Mouse (Mus musculus) CD4-positive, CD25-positive, alpha-beta regulatory T cell, adult 2 months (primary cell): ENCODE results near the gene Espn.

Experiments used
- DNase-seq: peaks from one replicate; pipeline ENCODE4 v3.0.0-alpha.2; 2012; ENCODE audit warnings: low read depth, low spot score

Espn gene

DNA sequence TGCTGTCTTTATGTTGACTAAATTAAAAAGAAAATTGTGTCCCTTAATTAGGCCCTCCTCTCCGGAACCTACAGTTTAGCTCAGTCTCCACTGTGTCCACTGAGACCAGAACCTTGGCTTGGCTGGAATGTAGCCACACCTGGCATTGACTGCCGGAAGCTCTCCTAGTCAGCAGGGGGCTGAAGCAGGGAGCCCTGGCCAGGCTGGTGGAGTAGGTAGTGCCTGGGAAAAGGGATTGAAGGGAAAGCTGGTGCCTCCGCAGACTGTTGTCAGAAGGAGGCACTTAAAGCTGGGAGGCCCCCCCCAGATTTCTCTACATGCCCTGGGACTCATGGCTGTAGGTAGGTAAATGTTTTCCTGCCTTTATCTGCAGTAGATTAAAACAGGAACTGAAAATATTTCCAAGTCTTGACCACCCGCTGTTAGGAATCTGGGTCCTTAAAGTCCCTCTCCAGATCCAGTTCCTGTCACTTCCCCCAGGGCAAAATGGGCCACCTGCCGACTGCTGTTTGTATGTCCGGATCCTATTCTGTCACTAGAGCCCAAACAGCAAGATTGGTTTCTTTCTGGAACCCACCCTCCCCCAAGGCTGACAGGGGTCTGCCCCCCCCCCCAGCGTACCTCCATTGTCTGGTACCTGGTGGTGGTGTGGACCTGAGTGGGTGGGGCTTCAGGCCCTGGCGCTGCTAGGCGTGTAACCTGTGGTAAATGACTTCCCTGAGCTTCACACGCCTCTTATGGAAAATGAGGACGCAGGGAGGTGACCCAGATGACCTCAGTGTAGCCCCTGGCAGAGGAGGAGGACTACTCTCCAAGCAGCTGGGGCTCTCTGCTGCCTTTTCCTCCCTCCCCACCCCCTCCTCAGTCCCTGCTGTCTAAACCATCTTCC lies 54.0 kb downstream of the Espn start:
- no peak for DNase-seq

DNA sequence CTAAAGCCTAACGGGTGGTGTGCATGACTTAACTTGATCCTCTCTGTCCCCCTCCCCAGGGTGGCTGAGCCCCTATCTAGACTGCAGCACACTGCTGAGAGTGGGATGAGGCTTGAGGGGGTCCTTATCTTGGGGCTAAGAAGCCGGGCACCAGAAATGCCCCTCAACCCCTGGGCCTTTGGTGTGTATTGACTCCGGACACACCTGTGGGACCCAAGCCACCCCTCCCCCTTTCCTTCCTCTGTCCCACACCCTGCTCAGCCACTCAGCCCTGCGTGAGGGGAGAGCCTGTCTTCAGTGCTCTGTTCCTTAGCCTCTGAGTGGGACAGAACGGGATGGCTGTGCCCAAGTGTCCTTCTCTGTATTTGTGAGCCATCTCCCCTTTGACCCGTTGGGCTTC lies 55.2 kb downstream of the Espn start:
- no peak for DNase-seq

DNA sequence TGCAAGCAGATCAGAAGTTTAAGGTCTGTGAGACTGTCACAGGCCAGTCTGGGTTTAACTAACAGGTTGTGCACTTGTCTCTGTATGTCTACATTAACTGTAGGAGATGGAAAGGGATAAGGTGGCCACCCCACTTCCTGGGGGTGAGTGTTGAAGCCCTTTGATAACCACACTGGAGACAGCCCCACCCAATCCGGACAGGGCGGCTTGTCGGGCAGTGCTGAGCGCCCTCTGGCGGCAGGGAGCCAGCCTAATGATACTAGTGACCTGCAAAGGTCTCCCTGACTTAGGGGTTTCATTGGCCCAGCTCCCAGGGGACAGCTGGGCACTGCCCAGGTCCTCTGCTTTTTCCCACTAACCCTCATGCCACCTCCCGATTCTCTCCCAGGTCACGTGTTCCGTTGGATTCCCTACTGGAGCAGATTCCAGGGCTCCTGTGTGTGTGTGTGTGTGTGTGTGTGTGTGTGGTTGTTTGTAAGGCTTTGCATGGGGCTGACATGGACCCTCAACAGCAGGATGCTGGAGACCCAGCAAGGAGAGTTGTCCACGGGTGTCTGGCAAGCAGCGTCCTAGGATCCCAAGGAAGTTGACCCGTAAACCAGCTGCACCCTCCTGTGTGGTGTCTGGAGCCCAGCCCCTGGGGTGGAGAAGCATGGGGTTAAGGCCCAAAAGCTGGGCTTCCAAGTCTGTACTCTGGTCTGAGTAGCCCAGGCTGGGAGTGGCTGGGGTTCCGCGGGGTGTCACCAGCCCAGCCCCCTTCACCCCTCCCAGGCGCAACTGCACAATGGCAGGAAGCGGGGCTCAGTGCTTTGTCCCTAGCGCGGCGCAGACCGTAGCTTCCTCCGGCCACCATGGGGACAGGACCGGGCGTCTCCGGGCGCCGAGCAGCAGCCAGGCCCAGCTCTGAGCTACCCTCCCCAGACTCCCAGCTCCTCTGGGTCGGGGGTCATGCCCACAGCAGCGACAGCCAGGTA lies 55.9 kb downstream of the Espn start:
- DNase-seq, result peak; percentile 89

DNA sequence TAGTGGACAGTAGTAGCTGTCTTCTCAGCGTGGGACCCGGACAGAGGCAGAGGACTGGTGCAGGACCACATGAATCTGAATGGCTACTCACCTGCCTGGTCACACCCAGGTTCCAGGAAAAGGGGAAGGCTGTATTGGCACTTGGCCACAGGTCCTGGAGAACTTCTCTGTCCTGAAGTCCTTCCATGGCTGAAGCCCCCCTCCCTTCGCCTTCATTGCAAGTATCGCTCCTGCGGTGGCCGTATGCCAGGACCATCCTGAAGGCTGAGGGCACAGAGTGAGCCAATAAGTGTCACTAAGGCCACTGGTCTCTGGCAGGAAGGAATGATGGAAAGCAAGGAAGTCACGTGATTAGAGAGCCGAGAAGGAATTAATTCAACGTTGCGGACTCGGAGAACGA lies 57.9 kb downstream of the Espn start:
- no peak for DNase-seq

DNA sequence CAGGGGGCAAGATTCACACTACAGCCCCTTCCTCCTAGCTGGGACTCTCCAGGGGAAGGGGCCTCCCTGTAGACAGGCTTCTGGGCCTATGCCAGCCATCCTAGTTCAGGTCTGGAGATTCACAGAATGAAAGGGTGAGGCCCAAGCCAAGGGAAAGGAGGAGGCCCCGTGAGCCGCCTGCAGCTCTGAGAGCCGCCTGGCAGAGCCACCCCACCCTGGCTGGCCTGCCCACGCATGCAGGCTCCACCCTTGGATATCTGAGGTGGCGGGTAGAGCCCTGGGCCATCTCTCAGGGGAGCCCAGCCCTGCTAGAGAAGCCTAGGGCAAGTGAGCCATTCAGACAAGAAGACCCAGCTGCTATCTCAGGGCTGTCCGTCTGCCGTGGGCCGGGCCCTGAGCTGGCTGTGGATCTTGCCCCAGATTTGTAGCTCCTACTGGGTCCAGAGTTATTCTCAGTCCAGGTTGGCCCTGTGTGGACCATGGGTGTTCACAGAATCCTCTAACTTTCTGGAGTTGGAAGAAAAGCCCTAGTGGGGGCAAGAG lies 59.3 kb downstream of the Espn start:
- DNase-seq, result no peak

DNA sequence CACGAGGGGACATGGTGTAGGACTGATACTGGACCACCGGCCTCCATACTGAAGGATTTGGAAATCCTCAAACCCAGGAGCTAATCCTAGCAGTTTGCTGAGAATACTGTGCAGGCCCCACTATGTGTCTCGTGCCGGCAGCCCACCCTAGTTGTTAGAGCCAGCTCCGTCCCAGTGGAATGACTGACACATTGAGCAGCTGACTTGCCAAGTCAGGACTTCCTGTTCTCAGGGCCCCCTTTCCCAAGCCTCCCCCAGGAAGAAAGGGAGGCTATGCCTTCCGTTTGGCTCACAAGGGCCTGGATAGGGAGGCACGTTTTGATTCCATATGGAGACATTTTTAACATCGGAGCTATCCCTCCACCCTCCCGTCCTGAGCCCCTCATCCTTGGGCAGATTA lies 62.0 kb downstream of the Espn start:
- no peak for DNase-seq

DNA sequence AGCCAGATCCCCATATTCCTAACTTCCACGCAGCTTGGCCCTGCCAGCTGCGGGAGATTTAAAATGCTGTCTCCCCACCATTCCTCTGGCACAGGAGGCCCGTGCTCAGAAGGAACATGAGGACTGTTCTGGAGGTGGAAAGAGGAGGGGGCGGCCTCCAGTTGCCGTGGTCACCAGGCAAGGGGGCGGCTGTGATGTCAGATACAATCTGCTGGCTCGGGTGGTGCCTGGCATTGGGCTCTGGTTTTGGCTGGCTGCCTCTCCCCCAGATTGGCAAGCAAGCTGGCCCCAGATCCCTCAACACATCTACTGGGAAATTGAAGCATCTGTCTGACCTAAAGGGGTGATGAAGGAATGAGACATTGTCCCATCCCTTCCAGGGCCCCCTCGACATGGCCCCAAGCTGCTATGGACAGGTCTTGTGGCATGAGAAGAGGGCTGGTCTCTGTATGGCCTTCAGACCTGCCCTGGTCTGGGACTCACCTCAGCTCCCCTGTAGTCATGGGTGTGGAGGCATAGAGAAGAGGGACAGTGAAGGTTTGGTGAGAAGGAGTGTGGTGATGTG lies 63.5 kb downstream of the Espn start:
- DNase-seq, result no peak

DNA sequence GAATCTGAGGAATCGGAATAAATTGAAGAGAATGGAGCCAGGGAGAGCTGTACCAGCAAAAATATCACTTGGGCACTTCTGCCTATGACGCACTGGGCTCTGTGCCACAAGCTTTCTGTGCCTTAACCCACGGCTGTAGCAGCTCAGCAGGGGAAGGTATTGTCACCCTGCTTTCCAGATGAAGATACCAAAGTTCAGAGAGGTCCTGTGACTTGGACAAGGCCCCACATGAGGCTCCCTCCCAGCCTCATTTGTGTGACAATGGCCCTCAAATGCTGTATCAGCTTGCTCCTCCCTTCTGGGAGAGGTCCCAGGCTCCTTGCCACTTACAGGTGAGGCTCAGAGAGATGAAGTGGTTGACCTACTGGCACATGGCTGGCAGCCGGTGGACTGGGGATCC lies 64.0 kb downstream of the Espn start:
- DNase-seq, result no peak

DNA sequence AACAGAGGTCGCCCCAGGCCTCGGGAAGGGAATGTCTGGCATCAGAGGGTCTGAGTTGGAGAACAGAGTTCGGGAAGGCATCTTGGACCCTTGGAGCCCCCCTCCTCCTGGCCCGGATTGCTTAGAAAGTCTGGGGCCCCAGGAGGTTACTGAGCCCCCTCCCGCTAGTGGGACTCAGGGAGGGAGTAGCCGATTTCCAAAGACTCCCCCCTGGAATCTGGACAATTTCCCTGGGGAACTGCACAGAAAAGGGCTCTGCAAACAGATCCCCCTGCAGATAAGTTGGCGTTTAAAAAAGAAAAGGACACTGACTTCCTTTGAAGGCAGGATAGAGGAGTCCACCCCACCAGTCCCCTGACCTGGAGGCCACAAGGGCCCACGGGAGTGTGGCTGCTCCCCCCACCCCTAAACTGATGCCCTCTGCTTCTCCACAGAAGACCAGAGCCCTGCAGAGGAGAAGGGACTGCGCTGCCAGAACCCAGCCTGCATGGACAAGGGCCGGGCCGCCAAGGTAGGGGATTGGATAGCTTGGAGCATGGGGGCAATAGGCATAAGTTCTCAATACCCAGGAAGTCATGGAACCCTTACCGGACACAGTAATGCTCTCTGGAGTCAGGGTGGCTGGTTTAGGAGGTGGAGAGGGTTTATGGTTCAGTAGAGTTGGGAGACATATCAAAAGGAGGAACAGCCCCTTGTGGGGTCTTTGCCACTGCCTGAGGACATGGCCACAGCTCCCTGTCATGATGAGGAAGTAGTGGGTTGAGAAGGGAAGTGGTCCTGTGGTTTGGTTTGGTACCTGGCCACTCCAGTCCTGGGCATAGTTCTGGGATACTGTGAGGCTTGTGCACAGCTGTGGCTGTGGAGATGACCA lies 64.7 kb downstream of the Espn start:
- DNase-seq, result no peak

DNA sequence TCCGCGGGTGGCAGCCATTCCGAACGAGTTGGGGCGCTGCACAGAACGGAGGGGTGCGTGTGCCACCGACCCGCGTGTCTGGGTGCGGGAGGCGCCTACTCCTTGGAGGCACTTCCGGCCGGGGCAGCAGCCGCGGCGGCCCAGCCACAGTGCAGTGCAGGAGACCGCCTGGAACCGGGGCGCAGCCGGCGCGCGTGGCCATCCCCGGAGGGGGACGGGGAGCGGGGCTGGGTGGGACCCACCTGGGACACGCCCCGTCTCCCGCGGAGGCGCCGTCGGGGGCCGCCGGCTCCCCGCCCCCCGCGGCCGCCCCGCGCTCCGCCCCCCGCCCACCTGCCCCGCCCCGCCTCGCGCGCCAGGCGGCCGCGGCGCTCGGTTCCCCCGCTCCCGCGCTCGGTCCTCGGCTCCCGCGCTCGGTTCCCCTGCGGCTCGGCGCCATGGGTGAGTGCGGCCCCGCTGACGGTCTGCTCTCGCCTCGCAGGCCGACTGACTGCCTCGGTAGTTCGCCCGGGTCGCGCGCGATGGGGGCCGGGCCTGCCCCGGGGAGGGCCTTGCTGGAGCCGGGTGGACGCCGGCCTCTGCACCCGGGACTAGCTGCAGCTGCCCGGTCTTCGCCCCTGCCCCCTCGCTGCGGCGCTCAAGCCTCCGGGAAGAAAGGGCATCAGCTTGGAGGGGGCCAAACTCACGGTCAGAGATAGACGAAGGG lies 65.5 kb downstream of the Espn start:
- peak; percentile 78 for DNase-seq

DNA sequence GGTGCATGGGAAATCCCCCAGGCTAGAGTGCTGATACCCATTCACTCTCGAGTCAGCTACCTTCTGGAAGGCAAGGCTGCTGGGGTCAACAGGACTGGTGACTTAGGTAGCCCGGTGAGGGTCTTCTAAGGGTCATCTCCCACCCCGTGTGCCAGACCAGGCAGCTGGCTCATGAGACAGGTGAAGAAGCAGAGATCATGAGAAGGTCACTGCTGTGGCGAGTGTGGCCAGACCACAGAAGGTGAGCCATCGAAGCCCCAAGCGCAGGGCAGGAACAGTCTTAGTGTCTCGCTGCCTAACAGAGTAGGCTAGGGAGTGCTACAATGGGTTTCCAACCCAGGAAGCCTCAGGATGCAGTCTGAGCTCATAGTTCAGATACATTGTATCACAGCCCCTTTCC lies 67.6 kb downstream of the Espn start:
- no peak for DNase-seq

DNA sequence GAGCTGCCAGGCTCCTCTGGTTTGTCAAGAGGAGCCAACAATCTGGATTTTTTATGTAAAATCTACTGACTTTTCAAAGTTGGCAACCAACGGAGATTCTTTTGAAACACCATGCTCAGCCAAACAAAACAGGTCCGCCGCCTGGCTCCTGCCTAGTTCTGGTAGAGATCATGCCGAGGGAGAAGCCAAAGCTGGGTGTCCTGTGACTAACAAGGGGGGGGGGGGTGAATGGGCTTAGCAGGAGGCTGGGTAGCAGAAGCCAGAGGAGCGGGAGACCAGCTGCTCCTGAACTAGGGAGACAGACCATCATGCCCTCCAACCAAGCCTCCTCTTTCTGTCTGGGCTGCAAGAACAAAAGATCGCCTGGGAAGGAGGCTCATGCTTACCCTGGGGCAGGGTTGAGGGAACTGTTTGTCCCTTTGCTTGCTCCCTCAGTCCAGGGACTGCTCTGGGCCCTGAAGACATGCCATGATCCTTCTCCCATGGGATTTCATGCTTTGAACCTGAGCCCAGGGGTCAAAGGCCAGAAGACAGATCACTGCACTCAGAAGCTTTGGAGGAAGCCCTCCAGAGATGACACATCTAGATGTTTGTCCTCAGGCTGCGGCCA lies 68.5 kb downstream of the Espn start:
- no peak for DNase-seq

DNA sequence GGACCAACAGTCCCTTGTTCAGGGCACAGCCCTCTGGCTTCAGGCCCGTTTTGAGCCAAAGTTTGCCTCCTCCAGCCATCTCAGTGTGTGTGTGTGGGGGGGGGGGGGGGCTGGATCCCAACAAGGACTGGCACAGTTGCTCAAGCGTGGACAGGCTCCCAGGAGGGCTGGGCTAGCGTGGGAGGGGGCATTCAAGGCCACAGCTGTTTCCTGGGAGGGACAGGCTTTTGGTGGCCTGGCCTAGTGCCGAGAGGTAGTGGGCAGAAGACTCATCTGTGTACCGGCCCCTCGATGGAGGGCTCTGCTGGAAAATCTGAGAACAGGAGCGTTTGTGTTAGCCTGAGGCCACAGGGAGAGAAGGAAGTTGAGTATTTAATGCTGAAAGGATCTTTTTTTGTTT lies 72.2 kb downstream of the Espn start:
- no peak for DNase-seq

DNA sequence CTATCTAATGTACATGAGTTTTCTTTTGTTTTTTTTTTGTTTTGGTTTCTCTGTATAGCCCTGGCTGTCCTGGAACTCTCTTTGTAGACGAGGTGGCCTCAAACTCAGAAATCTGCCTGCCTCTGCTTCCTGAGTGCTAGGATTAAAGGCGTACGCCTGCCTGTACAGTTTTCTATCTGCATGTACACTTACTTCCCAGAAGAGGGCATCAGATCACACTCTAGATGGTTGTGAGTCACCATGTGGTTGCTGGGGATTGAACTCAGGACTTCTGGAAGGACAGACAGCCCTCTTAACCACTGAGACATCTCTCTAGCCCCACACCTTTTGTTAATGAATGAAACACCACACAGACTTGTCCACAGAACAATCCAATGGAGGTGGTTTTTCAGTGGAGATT lies 72.9 kb downstream of the Espn start:
- DNase-seq, result no peak

DNA sequence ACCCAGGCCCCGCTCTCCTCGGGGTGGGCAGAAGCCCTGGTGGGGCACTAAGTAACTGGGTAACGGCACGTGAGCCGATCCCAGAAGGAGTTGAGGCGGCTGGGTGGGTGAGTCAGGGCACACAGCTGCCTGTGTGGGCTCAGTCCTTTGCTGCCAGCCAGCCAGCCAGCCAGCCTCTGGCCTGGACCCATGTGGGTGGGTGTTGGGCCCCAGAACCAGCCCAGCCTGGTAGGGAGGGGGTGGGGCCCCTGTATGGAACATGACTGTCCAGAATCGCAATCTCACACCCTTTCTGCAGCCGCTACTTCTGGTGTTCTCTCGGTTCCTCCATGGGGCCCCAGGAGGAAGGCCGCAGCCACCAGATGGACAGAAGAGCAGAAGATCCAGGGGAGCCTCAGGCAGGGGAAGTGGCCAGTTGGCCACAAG lies 74.1 kb downstream of the Espn start:
- no peak for DNase-seq

DNA sequence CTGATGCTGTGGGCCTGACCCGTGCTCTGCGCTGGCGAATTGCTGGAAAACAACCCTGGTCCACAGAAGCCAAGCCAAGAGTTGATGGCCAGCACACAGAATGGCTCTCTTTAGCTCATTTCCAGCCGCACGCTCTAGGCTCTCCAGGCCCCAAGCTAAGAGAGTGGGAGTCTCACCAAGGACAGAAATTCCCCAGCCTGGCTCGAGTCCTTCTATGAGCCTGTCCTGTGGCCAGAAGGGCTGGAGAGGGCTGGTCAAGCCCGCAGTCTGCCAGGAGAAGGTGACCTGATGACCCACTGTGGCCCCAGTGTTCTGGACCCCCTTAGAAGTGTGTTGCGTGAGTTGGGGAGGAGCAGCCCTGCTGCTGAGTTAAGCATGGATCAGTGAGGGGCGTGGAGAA lies 75.0 kb downstream of the Espn start:
- DNase-seq, result no peak

DNA sequence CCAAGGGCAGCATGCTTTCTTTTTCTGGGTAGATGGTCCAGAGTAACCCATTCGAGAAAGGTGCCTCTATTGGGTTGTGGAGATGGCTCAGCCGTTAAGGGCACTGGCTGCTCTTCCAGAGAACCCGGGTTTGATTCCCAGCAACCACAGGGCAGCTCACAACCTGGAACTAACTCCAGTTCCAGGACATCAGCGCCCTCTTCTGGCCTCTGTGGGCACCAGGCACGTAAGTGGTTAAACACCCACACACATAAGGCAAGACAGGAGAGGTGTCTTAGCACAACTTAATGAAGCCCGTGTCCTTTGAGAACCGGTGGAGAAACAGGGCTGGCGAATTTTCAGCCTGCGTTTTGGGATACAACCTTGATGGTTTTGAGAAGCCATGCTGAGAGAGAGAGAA lies 77.6 kb downstream of the Espn start:
- DNase-seq, result no peak

DNA sequence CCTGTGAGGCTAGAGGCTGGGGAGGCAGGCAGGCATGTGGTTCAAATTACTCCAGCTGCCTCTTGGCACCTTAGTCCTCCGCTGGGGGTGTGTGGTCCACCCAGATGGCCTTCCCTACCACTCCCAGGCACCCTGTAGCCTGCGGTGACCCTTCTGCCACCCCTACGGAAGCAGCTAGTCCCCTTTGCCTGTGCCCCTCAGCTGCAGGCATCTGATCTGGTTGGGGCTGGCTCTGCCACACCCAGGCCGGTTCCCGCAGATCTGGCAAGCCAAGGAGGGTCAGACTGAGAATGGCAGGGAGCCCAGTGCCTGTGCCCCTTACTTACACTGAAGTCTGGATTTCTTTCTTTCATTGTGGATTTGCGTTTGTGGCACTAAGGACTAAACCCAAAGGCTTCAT lies 78.5 kb downstream of the Espn start:
- no peak for DNase-seq

DNA sequence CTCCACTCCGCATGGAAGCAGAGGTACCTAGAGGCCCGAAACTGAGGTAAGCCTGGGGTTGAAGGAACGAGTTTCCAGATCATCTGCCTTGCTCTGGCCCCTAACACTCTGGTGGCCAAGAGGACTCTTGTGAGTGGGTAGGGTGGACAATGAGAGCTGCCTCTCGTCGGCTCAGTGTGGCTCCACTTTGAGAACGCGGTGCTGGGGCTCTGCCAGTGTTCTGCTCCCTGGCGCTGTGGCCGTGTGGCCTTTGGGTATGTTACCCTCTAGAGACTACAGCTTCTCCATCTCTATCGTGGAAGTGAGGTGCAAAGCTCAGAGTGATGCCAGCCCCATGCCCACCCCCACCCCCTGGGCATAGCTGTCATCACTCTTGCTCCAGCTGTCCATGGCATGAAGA lies 79.5 kb downstream of the Espn start:
- DNase-seq, result no peak

DNA sequence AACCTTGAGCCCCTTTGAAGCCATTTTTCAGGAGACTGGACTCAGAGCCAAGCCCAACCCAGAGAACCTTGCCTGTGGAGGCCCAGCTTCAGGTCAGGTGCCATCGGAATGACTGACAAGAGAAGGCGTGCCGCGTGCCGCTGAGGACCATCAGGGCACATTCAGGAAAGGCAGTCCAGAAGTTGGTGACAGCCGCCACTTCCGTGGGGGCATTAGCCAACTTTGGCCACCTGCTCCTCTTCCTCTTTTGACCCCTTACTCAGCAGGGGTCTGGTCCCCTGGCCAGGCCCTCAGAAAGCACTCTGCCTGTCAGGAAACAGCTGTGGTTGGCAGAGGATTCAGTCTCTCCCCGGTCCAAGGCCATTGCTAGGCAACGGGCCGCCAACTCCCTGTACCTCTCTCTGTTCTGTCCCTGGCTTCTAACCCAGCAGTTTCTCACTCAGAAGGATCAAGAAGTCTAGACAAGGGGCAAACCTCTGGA lies 80.0 kb downstream of the Espn start, which contains the start of gene Plekhg5:
TSS of gene Plekhg5 (plus strand) at position 378 of the 481 bp plus-strand sequence.
- no peak for DNase-seq
